Mouse (Mus musculus) embryonic fibroblast, embryonic 13.5 days (primary cell): ENCODE results near the gene Aco2.

Experiments
- CTCF ChIP-seq: IDR thresholded peaks from 2 replicates; pipeline ENCODE4 v1.5.1; 2011; ENCODE audit warnings: mild to moderate bottlenecking, control low read depth, low read length, moderate library complexity, borderline replicate concordance; ENCODE audit not compliant: insufficient read depth
- POLR2A ChIP-seq: IDR thresholded peaks from 2 replicates; pipeline ENCODE4 v1.6.1; 2011; ENCODE audit warnings: low read depth, mild to moderate bottlenecking, control low read depth, low read length, moderate library complexity

- TF ChIP-seq CTCF (peak; percentile 72), POLR2A (no peak)
Measured at GRCm38 (mm10) chr15:81938246-81938645, 66.1 kb downstream of the Aco2 start.
